Mouse (Mus musculus) cortical plate, adult 2 months (tissue): ENCODE data around the gene Dscaml1. TPM values are rescaled to one million over a fixed set of nuclear protein-coding genes. Genes with fewer than 3 reads are reported as not detected.
A peak's percentile ranks its signal among the peaks of the same experiment; 100 is the strongest.

Experiments
- H3K27ac ChIP-seq: fragments of 200-500 bp; 2 replicates; pipeline ENCODE4 v1.5.1; 2012; ENCODE audit warnings: low read length, control low read depth, inconsistent platforms; ENCODE audit not compliant: insufficient read depth
- H3K4me1 ChIP-seq: fragments of 200-500 bp; 2 replicates; pipeline ENCODE4 v1.6.1; 2011; ENCODE audit warnings: low read length; ENCODE audit not compliant: control insufficient read depth, insufficient read depth
- H3K4me3 ChIP-seq: fragments of 200-500 bp; 2 replicates; pipeline ENCODE4 v1.5.1; 2011; ENCODE audit warnings: mild to moderate bottlenecking, low read length, control low read depth; ENCODE audit not compliant: insufficient read depth
- CTCF ChIP-seq: fragments of 200-500 bp; IDR thresholded peaks from 2 replicates; pipeline ENCODE4 v1.5.1; 2011; ENCODE audit warnings: mild to moderate bottlenecking, control low read depth, low read length; ENCODE audit not compliant: insufficient read depth; ENCODE audit errors: extremely low read depth
- POLR2A ChIP-seq: fragments of 200-500 bp; IDR thresholded peaks from 2 replicates; pipeline ENCODE4 v1.6.1; 2011; ENCODE audit warnings: mild to moderate bottlenecking, low read length, control low read depth; ENCODE audit not compliant: insufficient read depth; ENCODE audit errors: extremely low read depth
- polyA plus RNA-seq: library from polyadenylated mRNA; depleted of rRNA; stranded (reverse); fragments of >200 nt; gene quantifications from 2 replicates; pipeline ENCODE4 v1.2.3, GENCODE M21; 2012

Dscaml1 gene
- polyA plus RNA-seq, 1 experiment, result 29.7 TPM

DNA sequence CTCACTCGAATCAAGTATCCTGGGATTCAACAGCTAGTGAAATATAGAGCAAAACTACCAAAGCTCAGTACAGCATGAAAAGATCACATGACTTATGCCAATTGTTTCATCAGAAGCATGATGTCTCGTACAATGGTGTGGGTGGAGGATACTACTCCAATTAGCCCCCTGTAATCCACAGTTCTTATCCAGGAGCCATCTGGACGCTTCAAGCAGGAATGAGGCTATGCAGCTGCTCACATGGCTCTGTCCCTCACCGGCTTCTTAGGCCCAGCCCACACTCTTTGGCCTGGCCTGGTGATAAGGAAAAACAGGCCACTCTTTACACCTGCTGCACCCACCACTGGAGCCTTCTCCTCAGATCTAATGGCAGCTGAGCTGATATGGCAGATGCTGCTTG is 208.6 kb downstream of the Dscaml1 start:
- Histone ChIP-seq H3K4me1 (peaks cover 16% of the 10 kb centered on the region), H3K27ac (no peak overlapping the region)
- TF ChIP-seq POLR2A, result no peak
- TF ChIP-seq CTCF, result no peak

DNA sequence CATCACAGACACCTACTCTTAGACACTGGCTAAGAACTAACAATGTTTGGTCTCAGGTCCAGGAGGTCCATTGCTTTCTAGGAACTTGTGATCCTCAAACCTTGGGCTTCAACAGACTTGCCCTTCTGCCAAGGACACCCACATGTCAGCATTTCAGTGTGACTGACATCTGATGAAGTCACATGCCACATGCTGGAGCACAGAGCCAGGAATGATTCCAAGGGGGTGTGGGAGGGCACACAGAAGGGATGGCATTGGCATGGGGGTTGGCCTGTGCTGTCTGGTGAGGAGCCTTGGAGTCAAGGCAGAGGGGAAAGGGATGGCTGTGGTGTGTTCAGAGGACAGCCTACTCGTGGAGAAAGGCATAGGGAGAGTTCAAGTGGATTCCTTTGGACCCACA is 210.9 kb downstream of the Dscaml1 start:
- TF ChIP-seq CTCF (no peak), POLR2A (no peak)
- no peak overlapping the region for H3K4me3 ChIP-seq
- peaks cover 16% of the 10 kb centered on the region for H3K4me1 ChIP-seq
- H3K27ac ChIP-seq, result no peak overlapping the region

More for the DNA sequence above, 208.6 kb downstream of the Dscaml1 start:
- no peak overlapping the region for H3K4me3 ChIP-seq

DNA sequence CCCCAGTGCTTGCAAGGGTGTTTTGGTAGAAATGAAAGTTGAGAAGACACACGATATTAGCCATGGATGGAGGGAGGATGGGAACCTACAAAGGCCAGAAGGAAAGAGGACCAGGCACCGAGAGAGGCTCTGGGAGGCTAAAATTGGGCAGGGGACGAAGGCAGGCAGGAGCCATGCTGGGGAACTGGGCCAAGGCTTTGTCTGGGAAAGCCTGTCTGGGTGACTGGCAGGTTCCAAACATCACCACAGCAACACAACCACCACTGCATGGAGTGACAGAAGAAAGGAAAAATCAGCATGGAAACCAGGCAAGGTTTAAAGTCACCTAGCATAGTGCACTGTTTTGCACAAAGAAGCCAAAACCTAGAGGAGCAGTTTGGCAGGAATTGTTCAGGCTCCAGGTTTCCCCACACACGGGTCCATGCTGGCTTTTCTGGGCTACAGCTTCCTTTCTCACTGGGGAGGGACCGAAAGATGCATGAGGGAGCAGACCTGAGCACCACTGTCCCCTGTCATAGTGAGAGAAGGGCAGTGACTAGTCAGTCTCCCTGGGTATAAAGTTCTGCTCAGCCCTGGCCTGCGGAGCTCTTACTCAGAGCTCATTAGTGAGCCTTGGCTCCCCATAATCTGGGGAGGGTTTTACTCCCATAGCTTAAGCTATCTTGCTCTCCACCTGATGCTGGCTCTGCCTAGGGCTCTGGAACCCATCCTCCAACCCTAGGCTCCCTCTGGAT is 211.9 kb downstream of the Dscaml1 start:
- no peak overlapping the region for H3K27ac ChIP-seq
- TF ChIP-seq POLR2A, result no peak
- no peak for TF ChIP-seq CTCF
- no peak overlapping the region for H3K4me3 ChIP-seq
- peaks cover 14% of the 10 kb centered on the region for H3K4me1 ChIP-seq

DNA sequence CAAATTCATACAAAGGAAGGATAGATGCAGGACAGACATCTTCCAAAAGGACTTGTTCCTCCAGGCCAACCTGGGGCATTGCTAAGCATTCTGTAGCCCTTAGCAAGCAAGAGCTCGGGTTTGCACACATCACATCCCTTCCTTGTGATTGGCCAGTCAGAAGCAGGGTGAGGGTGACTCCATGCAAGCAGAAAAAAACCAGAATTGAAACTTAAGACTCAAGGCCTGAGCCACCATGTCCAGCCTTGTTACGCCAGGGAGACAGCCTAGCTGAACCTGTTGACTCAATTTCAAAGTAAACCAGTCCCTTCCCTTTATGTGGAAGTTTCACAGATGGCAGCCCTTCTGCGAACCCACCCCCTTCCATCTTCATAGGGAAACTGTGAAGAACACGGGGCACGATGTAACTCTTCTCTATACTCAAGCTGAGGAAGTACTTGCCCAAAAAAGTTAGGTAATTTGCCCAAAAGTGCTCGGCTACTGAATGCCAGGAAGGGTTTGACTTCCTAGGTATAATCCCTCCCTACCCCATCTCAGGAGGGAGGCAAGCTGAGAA is 218.5 kb downstream of the Dscaml1 start:
- no peak overlapping the region for H3K4me3 ChIP-seq
- no peak overlapping the region for H3K27ac ChIP-seq
- peaks cover 5% of the 10 kb centered on the region for H3K4me1 ChIP-seq
- TF ChIP-seq POLR2A, result no peak
- no peak for TF ChIP-seq CTCF

DNA sequence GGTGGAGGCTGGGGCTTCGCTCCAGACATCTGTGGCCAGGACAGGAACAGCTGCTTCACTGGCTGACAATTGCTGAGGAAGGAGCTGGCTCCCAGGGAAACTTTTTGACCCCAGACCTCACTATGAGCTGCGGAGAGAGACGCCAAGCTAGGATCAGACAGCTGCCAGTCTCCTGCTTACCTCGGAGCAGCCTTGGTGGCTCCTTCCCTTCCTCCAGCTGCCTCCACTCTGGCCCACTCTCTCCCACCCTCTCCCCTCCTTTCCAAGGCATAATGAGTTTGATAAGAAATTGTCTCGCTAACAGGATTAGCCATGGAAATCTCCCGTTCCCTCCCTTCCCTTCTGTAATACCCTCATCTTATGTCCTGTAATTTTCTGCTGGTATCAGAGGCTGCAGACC is 219.1 kb downstream of the Dscaml1 start:
- no peak overlapping the region for H3K4me3 ChIP-seq
- H3K4me1 ChIP-seq, result peaks cover 5% of the 10 kb centered on the region
- no peak overlapping the region for H3K27ac ChIP-seq
- TF ChIP-seq POLR2A, result no peak
- TF ChIP-seq CTCF, result no peak

DNA sequence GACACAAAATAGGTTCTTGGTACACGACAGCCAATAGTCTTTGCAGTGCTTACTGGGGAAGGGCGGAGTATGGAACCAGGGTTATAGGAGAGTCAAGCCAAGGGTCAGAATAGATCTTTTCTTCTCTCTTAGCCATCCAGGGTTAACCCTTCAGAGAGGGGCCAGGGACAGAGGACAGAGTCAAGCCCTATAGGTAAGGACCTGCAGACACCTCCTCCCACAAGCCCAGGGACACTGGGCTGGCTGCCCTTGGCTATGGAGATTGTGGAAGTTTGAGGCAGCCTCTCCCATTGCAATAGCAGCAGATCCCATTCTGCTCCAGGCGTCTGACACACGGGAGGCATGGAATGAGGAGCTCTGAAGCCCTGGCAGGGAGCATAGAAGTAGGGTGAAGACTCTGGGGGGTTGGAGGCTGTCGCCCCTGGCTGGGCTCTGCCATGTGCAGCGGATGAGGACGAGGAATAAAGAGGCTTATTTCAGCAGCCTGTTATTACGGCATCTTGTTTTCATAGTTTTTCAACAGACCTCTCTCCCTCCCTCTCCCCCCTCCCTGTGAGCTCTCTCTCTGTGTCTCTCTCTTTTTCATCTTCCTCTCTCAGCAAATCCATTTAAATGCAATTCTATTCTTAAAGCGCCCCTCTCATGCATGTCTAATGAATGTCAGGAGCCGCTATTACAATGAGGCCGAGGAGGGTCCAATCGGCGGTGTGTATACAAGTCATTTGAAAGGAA is 224.8 kb downstream of the Dscaml1 start:
- Histone ChIP-seq H3K4me1 (peaks cover 6% of the 10 kb centered on the region), H3K4me3 (no peak overlapping the region), H3K27ac (no peak overlapping the region)
- TF ChIP-seq CTCF, result no peak
- TF ChIP-seq POLR2A, result no peak

DNA sequence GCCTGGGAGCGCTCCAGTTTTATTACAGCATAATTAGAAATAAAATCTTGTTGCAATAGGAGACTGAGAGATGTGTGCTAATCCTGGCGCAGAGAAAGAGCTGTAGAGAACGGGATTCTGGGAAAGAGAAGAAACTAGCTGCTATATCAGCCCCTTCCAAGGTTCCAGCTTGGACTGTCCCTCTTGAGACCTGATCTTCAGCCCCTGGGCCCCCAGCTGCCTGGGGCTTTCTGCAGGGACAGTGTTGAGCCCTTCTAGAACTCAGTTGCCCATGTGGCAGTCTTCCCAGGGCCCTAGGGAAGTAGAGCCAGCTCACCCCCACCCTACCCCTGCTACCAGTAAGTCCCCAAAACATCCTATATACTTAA is 225.4 kb downstream of the Dscaml1 start:
- Histone ChIP-seq H3K4me3 (no peak overlapping the region), H3K4me1 (peaks cover 9% of the 10 kb centered on the region), H3K27ac (no peak overlapping the region)
- TF ChIP-seq POLR2A (no peak), CTCF (no peak)

DNA sequence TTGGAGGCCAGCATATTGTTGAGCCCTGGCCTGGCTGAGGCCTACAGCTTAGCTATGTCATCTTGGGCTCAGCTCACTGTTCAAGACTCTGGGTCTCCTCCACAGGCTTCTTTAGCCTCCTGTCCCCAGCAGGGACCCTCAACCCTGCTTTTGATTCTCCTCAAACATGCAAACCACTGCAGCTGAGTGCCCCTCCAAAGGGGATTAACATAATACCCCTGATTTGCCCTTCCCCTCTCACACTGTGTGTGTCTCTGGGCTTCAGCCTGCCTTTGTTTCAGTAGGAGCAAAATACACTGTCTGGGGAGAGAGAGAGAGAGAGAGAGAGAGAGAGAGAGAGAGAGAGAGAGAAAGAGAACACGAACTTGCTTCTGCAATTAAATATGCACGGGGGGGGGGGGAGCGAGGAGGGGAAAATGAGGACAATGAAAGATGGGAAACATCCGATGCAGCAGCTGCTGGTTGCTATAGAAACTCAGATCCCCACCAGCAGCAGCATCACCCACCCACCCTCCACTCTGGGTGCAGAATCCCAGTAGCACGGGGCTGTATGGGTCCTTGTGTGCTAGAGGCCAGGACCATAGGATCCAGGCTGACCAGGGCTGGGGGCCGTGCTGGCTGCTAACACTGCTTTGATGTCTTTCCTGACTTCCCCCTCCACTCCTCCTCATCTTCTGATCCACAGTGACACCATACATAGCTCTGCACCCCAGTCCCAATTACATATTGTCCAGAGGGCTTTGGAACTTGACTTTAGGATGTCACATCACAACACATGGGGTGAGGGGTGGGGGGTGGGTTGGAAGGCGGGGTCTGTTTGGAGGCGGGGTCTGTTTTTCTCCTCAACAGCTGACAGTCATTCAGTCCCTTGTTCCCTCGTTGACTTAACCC is 231.0 kb downstream of the Dscaml1 start:
- Histone ChIP-seq H3K27ac (0 out of 2 replicates have a peak overlapping the region, but pooled peaks have one; percentile 23), H3K4me3 (no peak overlapping the region), H3K4me1 (peaks cover 14% of the 10 kb centered on the region)
- TF ChIP-seq CTCF (no peak), POLR2A (no peak)

DNA sequence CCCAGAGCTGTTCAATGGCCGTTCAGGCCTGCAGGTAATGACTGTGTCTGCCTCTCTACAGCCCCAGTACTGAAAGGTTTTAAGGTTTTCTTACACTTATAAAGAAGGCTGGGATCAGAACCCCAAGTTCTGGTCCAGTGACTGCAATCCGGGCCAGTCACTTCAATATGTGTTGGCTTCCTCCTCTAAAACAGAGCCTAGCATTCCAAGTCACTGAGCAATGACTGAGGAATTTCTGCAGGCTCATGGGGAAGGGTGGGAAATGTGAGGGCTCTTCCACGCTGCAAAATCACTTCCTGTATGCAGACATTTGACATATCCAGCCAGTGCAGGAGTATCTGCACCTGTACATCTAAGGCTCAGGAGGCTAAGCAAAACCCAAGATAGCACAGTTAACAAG is 233.8 kb downstream of the Dscaml1 start:
- Histone ChIP-seq H3K4me1 (peaks cover 19% of the 10 kb centered on the region), H3K4me3 (no peak overlapping the region), H3K27ac (no peak overlapping the region)
- TF ChIP-seq CTCF (no peak), POLR2A (no peak)
